Mouse (Mus musculus): ENCODE measurements around the gene Cdk11b.
"Not testable (repeated sequence)": the region's sequence is repeated elsewhere in the genome, so short reads cannot be mapped to it uniquely, and the experiment has no call there.

DNA sequence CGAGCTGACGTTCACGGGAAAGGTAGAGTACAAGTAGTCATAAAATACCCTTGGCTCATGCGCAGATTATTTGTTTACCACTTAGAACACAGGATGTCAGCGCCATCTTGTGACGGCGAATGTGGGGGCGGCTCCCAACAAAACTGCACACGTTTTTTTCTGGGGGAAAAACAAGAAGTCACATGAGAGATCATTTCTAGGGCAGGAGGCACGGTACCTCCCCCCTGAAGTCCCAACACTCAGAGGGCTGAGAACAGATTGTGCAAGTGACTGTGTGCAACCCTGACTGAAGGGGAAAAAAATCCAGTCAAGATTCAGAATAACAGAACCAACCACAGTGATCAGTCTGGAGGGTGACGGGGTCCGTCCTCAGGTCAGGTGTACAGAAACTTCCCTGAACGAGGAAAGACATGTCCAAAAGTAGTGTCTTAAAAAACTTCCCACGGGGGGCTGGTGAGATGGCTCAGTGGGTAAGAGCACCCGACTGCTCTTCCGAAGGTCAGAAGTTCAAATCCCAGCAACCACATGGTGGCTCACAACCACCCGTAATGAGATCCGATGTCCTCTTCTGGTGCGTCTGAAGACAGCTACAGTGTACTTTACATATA is 59.1 kb downstream of the Cdk11b start:
- TF ChIP-seq CTCF (IDR thresholded peaks at IDR 0.05; ENCODE audit: extremely low read depth, insufficient read depth, insufficient read length, insufficient replicate concordance); POLR2A (IDR thresholded peaks at IDR 0.05; ENCODE audit: low read depth, low read length): not testable (repeated sequence)
